Mouse (Mus musculus) erythroblast, embryonic 14.5 days (primary cell): ENCODE data around the gene Rpap3.

Experiments
- GATA1 ChIP-seq: IDR thresholded peaks from 2 replicates; pipeline ENCODE4 v1.6.1; 2012; ENCODE audit warnings: low read length, inconsistent platforms, mixed read lengths
- TAL1 ChIP-seq: IDR thresholded peaks from 3 replicates; pipeline ENCODE4 v1.6.1; 2012; ENCODE audit warnings: low read length, inconsistent platforms, mixed read lengths

GRCm38 (mm10) chr15:97715083-97715482 is 9.5 kb upstream of the Rpap3 start:
- no peak for TF ChIP-seq TAL1
- no peak for TF ChIP-seq GATA1
